ENCODE assay signal across 15 mouse cellular contexts in the genomic region with DNA sequence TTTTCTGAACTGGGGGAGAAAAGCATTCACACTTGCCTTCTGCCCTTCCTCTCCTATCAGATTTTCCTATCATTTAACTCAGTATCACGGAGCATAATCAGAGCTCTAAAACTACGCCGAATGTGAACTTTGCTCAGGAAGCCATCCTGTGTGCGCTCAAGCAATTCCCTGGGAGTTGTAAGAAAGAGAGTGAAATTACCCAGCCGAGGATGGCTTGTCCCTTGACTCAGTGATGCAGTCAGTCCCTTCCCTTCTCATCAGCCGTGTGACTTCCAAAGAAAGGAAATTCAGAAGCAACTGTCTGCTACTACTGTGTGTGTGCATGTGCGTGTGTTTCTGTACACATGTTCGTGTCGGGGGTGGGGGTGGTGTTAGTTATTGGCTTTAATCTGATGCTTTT.
"Had no signal": no experiment of that assay in that cellular context is flagged by ENCODE, and none has a peak within 500 bp of the region (broad histone marks: within the 10 kb centered on the region; RNA-seq: fewer than 3 reads in every experiment).

No protein-coding gene starts in this region.

- H3K27me3 ChIP-seq: neural tube, embryonic 15.5 days; stomach, embryonic 15.5 days had no signal

- H3K27ac ChIP-seq: neural tube, embryonic 15.5 days; stomach, embryonic 15.5 days; stomach, postnatal 0 days had no signal

- H3K9ac ChIP-seq: neural tube, embryonic 15.5 days; stomach, embryonic 15.5 days had no signal

- H3K4me2 ChIP-seq: neural tube, embryonic 15.5 days; stomach, embryonic 15.5 days had no signal

- H3K36me3 ChIP-seq: neural tube, embryonic 15.5 days; stomach, embryonic 15.5 days had no signal

- H3K4me1 ChIP-seq: neural tube, embryonic 15.5 days; stomach, embryonic 15.5 days had no signal

- H3K4me3 ChIP-seq: neural tube, embryonic 15.5 days; stomach, embryonic 15.5 days had no signal

- H3K9me3 ChIP-seq: neural tube, embryonic 15.5 days; stomach, embryonic 15.5 days had no signal

- DNase-seq: retina, postnatal 1 day; right cerebral cortex, adult 18-20 months; right cerebral cortex, postnatal 14 days; right cerebral cortex, postnatal 25 days; right cerebral cortex, postnatal 4 days; spleen, adult 18-20 months; thymus, adult 18-20 months; thymus, adult 2 months; thymus, postnatal 14 days; thymus, postnatal 25 days; thymus, postnatal 36 days; thymus, postnatal 4 days had no signal
